Mouse (Mus musculus) liver, adult 2 months (tissue): ENCODE data around the gene Tmem62. TPM values are rescaled to one million over a fixed set of nuclear protein-coding genes. Genes with fewer than 3 reads are reported as not detected.

ENCODE experiments used
- DNase-seq: peaks from one replicate; pipeline ENCODE4 v3.0.0-alpha.2; 2011; ENCODE audit warnings: low read depth, low spot score; ENCODE audit errors: extremely low read depth
- H3K27ac ChIP-seq: fragments of 200-500 bp; replicated peaks from 2 replicates; pipeline ENCODE4 v1.5.1; 2012; ENCODE audit warnings: low read depth, mild to moderate bottlenecking, control low read depth, inconsistent platforms, low read length; ENCODE audit not compliant: insufficient read depth
- H3K27me3 ChIP-seq: fragments of 200-500 bp; 2 replicates; pipeline ENCODE4 v1.6.1; 2012; ENCODE audit warnings: mild to moderate bottlenecking, moderate library complexity, low read length, inconsistent platforms; ENCODE audit not compliant: control insufficient read depth, insufficient read depth
- H3K36me3 ChIP-seq: fragments of 200-500 bp; 2 replicates; pipeline ENCODE4 v1.6.1; 2012; ENCODE audit warnings: low read length, inconsistent platforms; ENCODE audit not compliant: control insufficient read depth, insufficient read depth
- H3K4me1 ChIP-seq: fragments of 200-500 bp; 2 replicates; pipeline ENCODE4 v1.6.1; 2011; ENCODE audit warnings: low read length; ENCODE audit not compliant: control insufficient read depth, insufficient read depth
- H3K4me3 ChIP-seq: fragments of 200-500 bp; 2 replicates; pipeline ENCODE4 v1.5.1; 2011; ENCODE audit warnings: low read depth, mild to moderate bottlenecking, control low read depth, low read length, moderate library complexity; ENCODE audit not compliant: insufficient read depth
- H3K79me2 ChIP-seq: fragments of 200-500 bp; 2 replicates; pipeline ENCODE4 v1.6.1; 2012; ENCODE audit warnings: inconsistent platforms, mild to moderate bottlenecking, low read length, moderate library complexity; ENCODE audit not compliant: control insufficient read depth, insufficient read depth
- H3K9ac ChIP-seq: fragments of 200-500 bp; 2 replicates; pipeline ENCODE4 v1.6.1; 2012; ENCODE audit warnings: low read depth, mild to moderate bottlenecking, control low read depth, inconsistent platforms, low read length
- CTCF ChIP-seq: fragments of 200-500 bp; IDR thresholded peaks from 2 replicates; pipeline ENCODE4 v1.5.1; 2011; ENCODE audit warnings: low read depth, low read length, control low read depth
- POLR2A ChIP-seq: fragments of 200-500 bp; IDR thresholded peaks from 2 replicates; pipeline ENCODE4 v1.6.1; 2011; ENCODE audit warnings: low read length, control low read depth; ENCODE audit not compliant: insufficient read depth; ENCODE audit errors: extremely low read depth
- WGBS: fragments of 180-500 bp; shearing (Covaris S2); methylation state at CpG from one replicate; pipeline ENCODE4 v1.1.7; 2018; 5-methylcytosine and 5-hydroxymethylcytosine counted together
- polyA plus RNA-seq: library from polyadenylated mRNA; depleted of rRNA; stranded (reverse); fragments of >200 nt; gene quantifications from 2 replicates; pipeline ENCODE4 v1.2.3, GENCODE M21; 2012; rRNA removed
- total RNA-seq: library from RNA; depleted of rRNA; stranded (reverse); fragments of >200 nt; gene quantifications from 2 replicates; pipeline ENCODE4 v1.2.3, GENCODE M21; 2014; rRNA removed

Gene Tmem62
- total RNA-seq (13.6 and 17.7 TPM in 2 replicates), polyA plus RNA-seq (7.4 and 8.0 TPM in 2 replicates)

GRCm38 (mm10) chr2:120976990-120977925 lies at the start of gene Tmem62:
TSS of gene Tmem62 (plus strand) at chr2:120977017.
- peak; percentile 48 for TF ChIP-seq CTCF
- 0 out of 2 replicates have a peak, but pooled peaks have one; percentile 2 for TF ChIP-seq POLR2A
- Histone ChIP-seq H3K79me2 (no peaks in the 10 kb centered on the region), H3K27ac (peak within 1 kb of the TSS; percentile 64), H3K4me1 (peaks cover 3% of the 10 kb centered on the region), H3K4me3 (peak within 1 kb of the TSS; percentile 71), H3K36me3 (peaks cover 8% of the 10 kb centered on the region), H3K27me3 (no peaks in the 10 kb centered on the region), H3K9ac (peak within 1 kb of the TSS; percentile 79)
- WGBS: 2% methylated on average over 71 of the region's 71 CpGs
- peak; percentile 62 for DNase-seq

DNA sequence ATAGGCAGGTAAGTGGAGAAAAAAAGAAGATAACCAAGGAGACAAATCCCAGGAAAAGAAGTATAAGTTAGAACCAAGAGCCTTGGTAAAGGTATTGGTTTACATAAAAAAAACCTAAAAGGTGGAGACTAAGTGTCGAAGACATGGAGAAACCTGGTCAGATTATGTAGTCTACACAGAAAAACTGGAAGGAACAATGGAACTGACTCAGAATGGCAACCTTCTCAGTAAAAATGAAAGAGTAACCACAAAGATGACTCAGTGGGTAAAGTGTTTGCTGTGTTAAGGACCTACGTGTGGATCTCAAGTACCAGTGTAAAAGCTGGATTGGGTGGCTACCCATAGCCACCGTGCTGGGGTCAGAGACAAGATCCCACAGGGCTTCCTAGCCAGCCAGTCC lies 43.8 kb upstream of the Tmem62 start:
- Histone ChIP-seq H3K27ac (no peak overlapping the region), H3K36me3 (peaks cover 50% of the 10 kb centered on the region), H3K27me3 (no peaks in the 10 kb centered on the region), H3K4me3 (no peak overlapping the region), H3K4me1 (no peaks in the 10 kb centered on the region), H3K9ac (no peak overlapping the region), H3K79me2 (no peaks in the 10 kb centered on the region)
- WGBS: 100% methylated on average over 3 of the region's 3 CpGs
- no peak for TF ChIP-seq CTCF
- no peak for TF ChIP-seq POLR2A
- no peak for DNase-seq

- H3K36me3 ChIP-seq: peaks cover 38% of the 10 kb centered on the region
- H3K27me3 ChIP-seq: no peaks in the 10 kb centered on the region
- no peak overlapping the region for H3K9ac ChIP-seq
- no peaks in the 10 kb centered on the region; the same call in 1 of the 2 replicates for H3K4me1 ChIP-seq
- no peak overlapping the region for H3K27ac ChIP-seq
- no peaks in the 10 kb centered on the region for H3K79me2 ChIP-seq
- 90% methylated on average over 5 of the region's 5 CpGs for WGBS
- DNase-seq: no peak
- no peak for TF ChIP-seq CTCF
- no peak for TF ChIP-seq POLR2A
- no peak overlapping the region for H3K4me3 ChIP-seq
These were observed 25.6 kb upstream of the Tmem62 start for GRCm38 (mm10) chr2:120951208-120951607.

DNA sequence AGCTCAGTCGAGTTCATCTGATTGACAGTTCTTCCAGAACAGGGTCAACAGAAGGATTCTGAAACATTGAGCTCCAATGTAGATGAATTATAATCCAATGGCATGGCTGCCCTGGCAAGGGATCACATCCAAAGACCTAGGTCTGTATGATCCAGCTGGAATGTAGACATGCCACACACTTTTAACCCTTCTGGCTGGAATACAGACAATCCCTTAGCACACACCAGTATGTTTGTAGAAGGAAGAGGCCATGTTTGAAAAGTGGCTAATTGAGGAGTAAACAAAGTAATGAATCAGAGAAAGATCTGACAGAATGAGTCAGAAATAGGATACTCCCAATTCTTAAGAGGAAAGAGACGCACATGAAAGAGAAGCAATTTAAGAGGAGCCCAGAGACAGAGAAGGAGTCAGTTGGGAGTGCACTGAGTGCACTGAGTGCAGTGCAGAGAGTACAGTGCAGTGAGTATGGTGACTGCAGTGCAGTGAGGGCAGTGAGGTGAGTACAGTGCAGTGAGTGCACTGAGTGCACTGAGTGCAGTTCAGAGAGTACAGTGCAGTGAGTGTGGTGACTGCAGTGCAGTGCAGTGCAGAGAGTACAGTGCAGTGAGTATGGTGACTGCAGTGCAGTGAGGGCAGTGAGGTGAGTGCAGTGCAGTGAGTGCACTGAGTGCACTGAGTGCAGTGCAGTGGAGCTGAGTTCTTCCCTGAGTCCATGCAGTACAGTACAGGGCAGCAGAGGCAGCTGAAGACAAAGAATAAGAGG lies 24.5 kb upstream of the Tmem62 start:
- Histone ChIP-seq H3K9ac (no peak overlapping the region), H3K27ac (no peak overlapping the region), H3K27me3 (no peaks in the 10 kb centered on the region), H3K36me3 (peaks cover 29% of the 10 kb centered on the region), H3K4me1 (no peaks in the 10 kb centered on the region; the same call in 1 of the 2 replicates), H3K79me2 (no peaks in the 10 kb centered on the region), H3K4me3 (no peak overlapping the region)
- TF ChIP-seq CTCF (no peak), POLR2A (no peak)
- DNase-seq: no peak
- 59% methylated on average over 2 of the region's 2 CpGs for WGBS

GRCm38 (mm10) chr2:120959363-120959762 lies 17.5 kb upstream of the Tmem62 start:
- H3K9ac ChIP-seq: no peak overlapping the region
- H3K36me3 ChIP-seq: peaks cover 16% of the 10 kb centered on the region
- no peaks in the 10 kb centered on the region for H3K27me3 ChIP-seq
- WGBS: 87% methylated on average over 2 of the region's 2 CpGs
- H3K79me2 ChIP-seq: no peaks in the 10 kb centered on the region; the same call in 1 of the 2 replicates
- TF ChIP-seq CTCF (no peak), POLR2A (no peak)
- no peaks in the 10 kb centered on the region; the same call in 1 of the 2 replicates for H3K4me1 ChIP-seq
- no peak overlapping the region for H3K4me3 ChIP-seq
- H3K27ac ChIP-seq: no peak overlapping the region
- no peak for DNase-seq
